Mouse (Mus musculus): Measurements from ENCODE around the gene Rasgrf1.

- TF ChIP-seq POLR2A (IDR thresholded peaks at IDR 0.05; ENCODE audit: borderline replicate concordance, insufficient read depth, low read length) (no peak), CTCF (IDR thresholded peaks at IDR 0.05; ENCODE audit: borderline replicate concordance, insufficient read depth, low read depth, low read length) (peak; percentile 33; the same call in 1 of the 2 replicates)
Observed at GRCm38 (mm10) chr9:89968836-89969450, 59.2 kb downstream of the Rasgrf1 start.

All from cerebellum, adult 2 months (tissue).